Mouse (Mus musculus) small intestine, adult 2 months (tissue): ENCODE results near the gene Mvb12b.
A peak's percentile ranks its signal among the peaks of the same experiment; 100 is the strongest.

Source experiments
- CTCF ChIP-seq: fragments of 200-500 bp; IDR thresholded peaks from 2 replicates; pipeline ENCODE4 v1.5.1; 2012; ENCODE audit warnings: low read depth, mild to moderate bottlenecking, control low read depth, inconsistent platforms, low read length, moderate library complexity, mixed read lengths; ENCODE audit not compliant: insufficient replicate concordance, insufficient read length; ENCODE audit errors: extremely low read depth
- POLR2A ChIP-seq: fragments of 200-500 bp; IDR thresholded peaks from 2 replicates; pipeline ENCODE4 v1.6.1; 2012; ENCODE audit warnings: low read depth, mild to moderate bottlenecking, control low read depth, inconsistent platforms, low read length, moderate library complexity

GRCm38 (mm10) chr2:33736722-33737121 is 151.0 kb downstream of the Mvb12b start:
- TF ChIP-seq CTCF (peak; percentile 87; the same call in 1 of the 2 replicates), POLR2A (no peak)
